Mouse (Mus musculus) G1E-ER4 (cell line): Measurements from ENCODE around the gene Gm20911. TPM values are rescaled to one million over a fixed set of nuclear protein-coding genes. Genes with fewer than 3 reads are reported as not detected.
"Not testable (repeated sequence)": the region's sequence is repeated elsewhere in the genome, so short reads cannot be mapped to it uniquely, and the experiment has no call there.

Source experiments
- GATA1 ChIP-seq: IDR thresholded peaks from one replicate; pipeline ENCODE4 v1.8.0; 2012; ENCODE audit warnings: low read length, inconsistent platforms
- polyA plus RNA-seq: library from polyadenylated mRNA; stranded (reverse); fragments of >175 nt; gene quantifications from 2 replicates; pipeline ENCODE4 v1.2.3, GENCODE M21; 2012

The Gm20911 gene
- polyA plus RNA-seq = not detected in 2 replicates

- TF ChIP-seq GATA1 = not testable (repeated sequence)
These were observed at the start of gene Gm20911 for GRCm38 (mm10) chrY:81457707-81458106. Gm20911 (plus strand) TSS chrY:81458007.
